ENCODE assay signal across 17 mouse cellular contexts in the genomic region with DNA sequence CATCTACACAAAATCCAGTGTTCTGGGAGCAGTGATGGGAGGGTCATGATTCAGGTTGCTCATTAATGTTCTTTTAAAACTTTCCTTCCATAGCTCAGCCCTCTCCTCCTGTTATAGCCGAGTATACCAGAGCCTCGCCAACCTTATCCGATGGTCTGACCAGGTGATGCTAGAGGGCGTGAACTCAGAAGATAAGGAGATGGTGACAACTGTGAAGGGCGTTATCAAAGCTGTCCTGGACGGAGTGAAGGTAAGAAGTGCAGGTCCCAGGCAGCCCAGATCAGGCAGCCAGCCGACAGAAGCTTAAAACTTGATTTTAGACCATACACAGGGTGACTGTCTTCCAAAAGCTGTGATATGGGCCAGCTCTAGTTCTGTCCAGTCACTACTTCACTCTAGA.
"Had no signal": no experiment of that assay in that cellular context is flagged by ENCODE, and none has a peak within 500 bp of the region (broad histone marks: within the 10 kb centered on the region; RNA-seq: fewer than 3 reads in every experiment).

No protein-coding gene starts in this region.

- H3K27me3 ChIP-seq: intestine, embryonic 15.5 days; kidney, embryonic 15.5 days; limb, embryonic 12.5 days; limb, embryonic 15.5 days; megakaryocyte, embryonic 14.5 days had no signal

- H3K27ac ChIP-seq: intestine, embryonic 15.5 days; kidney, embryonic 15.5 days; limb, embryonic 12.5 days; limb, embryonic 15.5 days; macrophage; stomach, postnatal 0 days had no signal

- H3K4me2 ChIP-seq: intestine, embryonic 15.5 days; kidney, embryonic 15.5 days; limb, embryonic 12.5 days; limb, embryonic 15.5 days; midbrain, embryonic 11.5 days had no signal

- DNase-seq: kidney, adult 11 months; kidney, adult 8-10 months; kidney, postnatal 10 days; kidney, postnatal 36 days; left cerebral cortex, postnatal 4 days; lung, adult 2 months; lung, postnatal 14 days; midbrain, embryonic 14.5 days; thymus, postnatal 25 days had no signal

- H3K9me3 ChIP-seq: intestine, embryonic 15.5 days; kidney, embryonic 15.5 days; limb, embryonic 12.5 days; limb, embryonic 15.5 days; megakaryocyte, embryonic 14.5 days had no signal

- ATAC-seq: intestine, embryonic 15.5 days had no signal

- H3K4me3 ChIP-seq: intestine, embryonic 15.5 days; kidney, embryonic 15.5 days; limb, embryonic 12.5 days; limb, embryonic 15.5 days; megakaryocyte, embryonic 14.5 days had no signal

- H3K9ac ChIP-seq: intestine, embryonic 15.5 days; kidney, embryonic 15.5 days; limb, embryonic 12.5 days; limb, embryonic 15.5 days had no signal

- H3K4me1 ChIP-seq: intestine, embryonic 15.5 days; kidney, embryonic 15.5 days; limb, embryonic 12.5 days had no signal
